Mouse (Mus musculus) lung, postnatal 0 days (tissue): ENCODE data around the gene Hoxa9. TPM values are rescaled to one million over a fixed set of nuclear protein-coding genes. Genes with fewer than 3 reads are reported as not detected.

Experiments used
- ATAC-seq: fragments of 200-750 bp; cut with Nextera tagmentation; 2 replicates; pipeline ENCODE4 v1.8.0; 2017; ENCODE audit warnings: moderate library complexity
- DNase-seq: peaks from one replicate; pipeline ENCODE4 v3.0.0-alpha.2; 2016; ENCODE audit warnings: low spot score
- H3K27ac ChIP-seq: fragments of 300-500 bp; sonication (generic); 2 replicates; pipeline ENCODE4 v1.5.1; 2014; ENCODE audit warnings: antibody characterized with exemption, mild to moderate bottlenecking, low read length, mixed read lengths
- H3K27me3 ChIP-seq: fragments of 300-500 bp; sonication (generic); replicated peaks from 2 replicates; pipeline ENCODE4 v1.6.1; 2014; ENCODE audit warnings: low read length, mixed read lengths; ENCODE audit not compliant: insufficient read depth
- H3K36me3 ChIP-seq: fragments of 300-500 bp; sonication (generic); 2 replicates; pipeline ENCODE4 v1.6.1; 2014; ENCODE audit warnings: low read length, mixed read lengths; ENCODE audit not compliant: insufficient read depth
- H3K4me1 ChIP-seq: fragments of 300-500 bp; sonication (generic); 2 replicates; pipeline ENCODE4 v1.6.1; 2014; ENCODE audit warnings: antibody characterized with exemption, low read depth, low read length, mixed read lengths; ENCODE audit not compliant: insufficient read depth
- H3K4me2 ChIP-seq: fragments of 300-500 bp; sonication (generic); replicated peaks from 2 replicates; pipeline ENCODE4 v1.6.1; 2014; ENCODE audit warnings: low read depth, mild to moderate bottlenecking, low read length, moderate library complexity, mixed read lengths
- H3K4me3 ChIP-seq: fragments of 300-500 bp; sonication (generic); 2 replicates; pipeline ENCODE4 v1.5.1; 2014; ENCODE audit warnings: low read depth, low read length
- H3K9ac ChIP-seq: fragments of 300-500 bp; sonication (generic); replicated peaks from 2 replicates; pipeline ENCODE4 v1.6.1; 2014; ENCODE audit warnings: low read depth, mild to moderate bottlenecking
- H3K9me3 ChIP-seq: fragments of 300-500 bp; sonication (generic); 2 replicates; pipeline ENCODE4 v1.6.1; 2016; ENCODE audit warnings: low read length, mixed read lengths
- CTCF ChIP-seq: IDR thresholded peaks from 2 replicates; pipeline ENCODE4 v1.5.1; 2016; ENCODE audit warnings: antibody characterized with exemption, mild to moderate bottlenecking
- EP300 ChIP-seq: IDR thresholded peaks from 2 replicates; pipeline ENCODE4 v1.6.1; 2016; ENCODE audit warnings: antibody characterized with exemption, mild to moderate bottlenecking, control low read depth
- WGBS: fragments of 180-500 bp; shearing (Covaris S2); extraction: QIAGEN DNeasy Blood & Tissue Kit; methylation state at CpG from one replicate; pipeline ENCODE4 v1.1.7; 2014; 5-methylcytosine and 5-hydroxymethylcytosine counted together
- polyA plus RNA-seq: library from polyadenylated mRNA; unstranded; fragments of >200 nt; fragmentation: Nextera tagmentation; extraction: Ambion mirVana; gene quantifications from 2 replicates; pipeline ENCODE4 v1.2.1, GENCODE M21; 2015

The Hoxa9 gene
- polyA plus RNA-seq, 1 experiment from 2014 or later = 0.06 TPM

- no peak for ATAC-seq
- Histone ChIP-seq H3K27me3 (peaks cover 94% of the 10 kb centered on the region), H3K4me1 (no peaks in the 10 kb centered on the region), H3K27ac (no peak overlapping the region), H3K4me2 (no peak overlapping the region), H3K36me3 (no peaks in the 10 kb centered on the region), H3K4me3 (no peak overlapping the region), H3K9me3 (no peaks in the 10 kb centered on the region), H3K9ac (no peak overlapping the region)
- DNase-seq = no peak
- 19% methylated on average over 22 of the region's 22 CpGs for WGBS
- TF ChIP-seq CTCF (no peak), EP300 (no peak)
Measured at GRCm38 (mm10) chr6:52272766-52273655, 42.1 kb upstream of the Hoxa9 start.

GRCm38 (mm10) chr6:52270494-52271480 lies 39.9 kb upstream of the Hoxa9 start:
- Histone ChIP-seq H3K27me3 (peaks cover 92% of the 10 kb centered on the region), H3K36me3 (no peaks in the 10 kb centered on the region), H3K27ac (no peak overlapping the region), H3K4me1 (no peaks in the 10 kb centered on the region), H3K9ac (no peak overlapping the region), H3K4me2 (no peak overlapping the region), H3K4me3 (no peak overlapping the region), H3K9me3 (no peaks in the 10 kb centered on the region)
- DNase-seq (peak; percentile 68), ATAC-seq (peak; percentile 46; the same call in 1 of the 2 replicates)
- TF ChIP-seq EP300 (no peak), CTCF (peak; percentile 79)
- 9% methylated on average over 23 of the region's 23 CpGs for WGBS

- H3K9me3 ChIP-seq = no peaks in the 10 kb centered on the region
- no peak overlapping the region for H3K27ac ChIP-seq
- DNase-seq = no peak
- no peak overlapping the region for H3K4me3 ChIP-seq
- no peak overlapping the region for H3K4me2 ChIP-seq
- WGBS = 8% methylated on average over 3 of the region's 3 CpGs
- no peak for ATAC-seq
- no peak for TF ChIP-seq CTCF
- TF ChIP-seq EP300 = no peak
- no peaks in the 10 kb centered on the region for H3K36me3 ChIP-seq
- no peaks in the 10 kb centered on the region for H3K4me1 ChIP-seq
- no peak overlapping the region for H3K9ac ChIP-seq
- peaks cover 95% of the 10 kb centered on the region for H3K27me3 ChIP-seq
Measured at GRCm38 (mm10) chr6:52268756-52269155, 37.9 kb upstream of the Hoxa9 start.

GRCm38 (mm10) chr6:52268341-52268740 lies 37.5 kb upstream of the Hoxa9 start:
- Histone ChIP-seq H3K27ac (no peak overlapping the region), H3K27me3 (peaks cover 95% of the 10 kb centered on the region), H3K4me2 (no peak overlapping the region), H3K36me3 (no peaks in the 10 kb centered on the region), H3K4me3 (no peak overlapping the region), H3K9me3 (no peaks in the 10 kb centered on the region), H3K4me1 (no peaks in the 10 kb centered on the region), H3K9ac (no peak overlapping the region)
- WGBS = 3% methylated on average over 7 of the region's 7 CpGs
- DNase-seq (no peak), ATAC-seq (no peak)
- TF ChIP-seq CTCF = no peak
- no peak for TF ChIP-seq EP300

- Histone ChIP-seq H3K27me3 (peaks cover 88% of the 10 kb centered on the region), H3K4me2 (no peak overlapping the region), H3K36me3 (no peaks in the 10 kb centered on the region), H3K4me3 (no peak overlapping the region), H3K9me3 (no peaks in the 10 kb centered on the region), H3K9ac (no peak overlapping the region), H3K4me1 (no peaks in the 10 kb centered on the region), H3K27ac (no peak overlapping the region)
- DNase-seq (no peak), ATAC-seq (no peak)
- WGBS = 15% methylated on average over 3 of the region's 3 CpGs
- TF ChIP-seq CTCF (no peak), EP300 (no peak)
Measured at GRCm38 (mm10) chr6:52267691-52268090, 36.8 kb upstream of the Hoxa9 start.

GRCm38 (mm10) chr6:52267221-52267620 lies 36.3 kb upstream of the Hoxa9 start:
- Histone ChIP-seq H3K9me3 (no peaks in the 10 kb centered on the region), H3K36me3 (no peaks in the 10 kb centered on the region), H3K27me3 (peaks cover 87% of the 10 kb centered on the region), H3K9ac (no peak overlapping the region), H3K4me2 (no peak overlapping the region), H3K27ac (no peak overlapping the region), H3K4me1 (no peaks in the 10 kb centered on the region), H3K4me3 (no peak overlapping the region)
- 21% methylated on average over 5 of the region's 5 CpGs for WGBS
- TF ChIP-seq EP300 (no peak), CTCF (no peak)
- ATAC-seq (no peak), DNase-seq (no peak)
